Mouse (Mus musculus) lung, embryonic 14.5 days (tissue): Measurements from ENCODE around the gene Sox5. TPM values are rescaled to one million over a fixed set of nuclear protein-coding genes. Genes with fewer than 3 reads are reported as not detected.

Experiments used
- ATAC-seq: fragments of 200-750 bp; cut with Nextera tagmentation; 2 replicates; pipeline ENCODE4 v1.8.0; 2017; ENCODE audit warnings: mild to moderate bottlenecking, moderate TSS enrichment, moderate library complexity; ENCODE audit not compliant: insufficient read depth
- DNase-seq: peaks from one replicate; pipeline ENCODE4 v3.0.0-alpha.2; 2015
- H3K27ac ChIP-seq: fragments of 300-500 bp; sonication (generic); 2 replicates; pipeline ENCODE4 v1.5.1; 2014; ENCODE audit warnings: low read depth, mild to moderate bottlenecking, moderate library complexity
- H3K27me3 ChIP-seq: fragments of 300-500 bp; sonication (generic); 2 replicates; pipeline ENCODE4 v1.6.1; 2014; ENCODE audit warnings: low read length, control low read depth; ENCODE audit not compliant: insufficient read depth
- H3K36me3 ChIP-seq: fragments of 300-500 bp; sonication (generic); 2 replicates; pipeline ENCODE4 v1.6.1; 2014; ENCODE audit warnings: control low read depth; ENCODE audit not compliant: insufficient read depth
- H3K4me1 ChIP-seq: fragments of 300-500 bp; sonication (generic); 2 replicates; pipeline ENCODE4 v1.6.1; 2014; ENCODE audit warnings: antibody characterized with exemption, control low read depth; ENCODE audit not compliant: insufficient read depth
- H3K4me2 ChIP-seq: fragments of 300-500 bp; sonication (generic); 2 replicates; pipeline ENCODE4 v1.6.1; 2014; ENCODE audit warnings: mild to moderate bottlenecking
- H3K4me3 ChIP-seq: fragments of 300-500 bp; sonication (generic); 2 replicates; pipeline ENCODE4 v1.5.1; 2014; ENCODE audit warnings: low read depth, low read length
- H3K9ac ChIP-seq: fragments of 300-500 bp; sonication (generic); 2 replicates; pipeline ENCODE4 v1.6.1; 2014
- H3K9me3 ChIP-seq: fragments of 300-500 bp; sonication (generic); 2 replicates; pipeline ENCODE4 v1.6.1; 2016; ENCODE audit warnings: low read depth, low read length, control low read depth
- CTCF ChIP-seq: IDR thresholded peaks from 2 replicates; pipeline ENCODE4 v1.5.1; 2016; ENCODE audit warnings: antibody characterized with exemption, low read depth
- WGBS: fragments of 180-500 bp; shearing (Covaris S2); extraction: QIAGEN DNeasy Blood & Tissue Kit; methylation state at CpG from one replicate; pipeline ENCODE4 v1.1.7; 2014; 5-methylcytosine and 5-hydroxymethylcytosine counted together
- polyA plus RNA-seq: library from polyadenylated mRNA; unstranded; fragments of >200 nt; fragmentation: Nextera tagmentation; extraction: Ambion mirVana; gene quantifications from 2 replicates; pipeline ENCODE4 v1.2.1, GENCODE M21; 2014

The Sox5 gene
- polyA plus RNA-seq, 1 experiment from 2014 or later, result 21.3 TPM

DNA sequence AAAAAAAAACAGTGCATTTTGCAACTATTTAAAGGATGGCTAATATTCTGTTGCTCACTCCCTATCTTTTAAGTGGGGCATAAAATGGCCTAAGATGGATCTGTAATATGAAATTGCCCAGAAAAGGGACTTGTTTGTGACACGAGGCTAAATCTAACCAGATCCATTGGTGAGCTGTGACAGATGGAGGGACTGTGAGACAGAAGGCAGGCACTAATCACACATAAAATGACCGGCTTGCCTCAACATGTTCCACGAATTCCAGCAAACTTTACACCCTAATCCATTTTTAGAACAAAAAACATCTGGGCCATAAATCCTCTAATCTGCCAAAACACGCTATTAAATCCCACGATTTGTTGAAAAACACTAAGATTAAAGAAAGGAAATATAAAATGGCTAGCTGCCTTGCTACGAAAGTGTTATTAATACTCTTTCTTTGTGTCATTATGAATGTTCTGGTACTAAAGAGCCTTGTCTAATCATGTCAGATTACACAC, 919.1 kb downstream of the Sox5 start:
- peak; percentile 81 for DNase-seq
- H3K4me2 ChIP-seq, result no peak overlapping the region
- H3K27ac ChIP-seq, result no peak overlapping the region
- H3K4me3 ChIP-seq, result no peak overlapping the region
- TF ChIP-seq CTCF, result no peak
- no peaks in the 10 kb centered on the region for H3K9me3 ChIP-seq
- peak; percentile 42; the same call in 1 of the 2 replicates for ATAC-seq
- no peaks in the 10 kb centered on the region for H3K27me3 ChIP-seq
- 27% methylated on average over 6 of the region's 6 CpGs for WGBS
- H3K36me3 ChIP-seq, result no peaks in the 10 kb centered on the region
- peaks cover 2% of the 10 kb centered on the region; the same call in 1 of the 2 replicates for H3K4me1 ChIP-seq
- no peak overlapping the region for H3K9ac ChIP-seq

DNA sequence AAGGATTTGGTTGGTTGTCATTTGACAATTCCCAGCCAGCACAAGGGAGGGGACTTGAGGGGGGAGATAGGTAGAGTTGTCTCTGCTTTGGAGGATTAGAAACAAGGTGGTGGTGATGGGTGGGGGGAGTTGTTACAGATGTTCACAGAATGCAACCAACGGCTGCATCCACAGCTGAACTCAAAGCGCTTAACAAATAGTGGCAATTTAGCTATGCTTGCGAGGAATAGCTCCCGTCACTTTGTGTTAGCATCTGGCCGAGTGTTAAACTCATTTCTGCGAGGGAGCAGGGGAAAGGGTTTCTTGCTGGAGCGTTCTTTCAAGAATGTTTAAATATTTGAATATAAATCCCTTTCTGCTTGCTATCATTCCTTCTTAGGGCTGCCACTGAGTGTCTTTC, 921.7 kb downstream of the Sox5 start:
- WGBS, result 48% methylated on average over 7 of the region's 7 CpGs
- DNase-seq (no peak), ATAC-seq (no peak)
- Histone ChIP-seq H3K9ac (no peak overlapping the region), H3K36me3 (no peaks in the 10 kb centered on the region), H3K4me3 (no peak overlapping the region), H3K27ac (no peak overlapping the region), H3K4me2 (no peak overlapping the region), H3K27me3 (peaks cover 10% of the 10 kb centered on the region; the same call in 1 of the 2 replicates), H3K4me1 (peaks cover 2% of the 10 kb centered on the region; the same call in 1 of the 2 replicates), H3K9me3 (no peaks in the 10 kb centered on the region)
- no peak for TF ChIP-seq CTCF

DNA sequence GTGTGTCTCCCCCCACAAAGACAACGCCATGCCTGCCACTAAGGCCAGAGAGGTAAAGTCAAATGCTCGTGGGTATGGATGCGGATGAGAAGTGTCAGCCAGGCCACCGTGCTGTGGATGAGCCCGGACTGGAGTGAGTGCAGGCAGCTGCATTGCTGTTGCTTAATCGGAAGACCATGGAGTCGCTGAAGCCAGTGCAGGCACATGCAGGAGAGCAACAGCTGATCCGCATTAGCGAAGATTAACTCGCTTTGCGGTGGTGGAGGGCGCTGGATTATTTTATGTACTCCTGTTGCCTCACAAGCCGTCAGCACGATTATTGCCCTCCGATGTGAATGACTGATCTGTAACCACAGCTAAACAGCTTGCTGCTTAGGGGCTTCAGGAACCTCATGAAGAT, 922.2 kb downstream of the Sox5 start:
- Histone ChIP-seq H3K4me3 (no peak overlapping the region), H3K27me3 (peaks cover 10% of the 10 kb centered on the region; the same call in 1 of the 2 replicates), H3K9ac (no peak overlapping the region), H3K4me1 (peaks cover 2% of the 10 kb centered on the region; the same call in 1 of the 2 replicates), H3K9me3 (no peaks in the 10 kb centered on the region), H3K4me2 (no peak overlapping the region), H3K27ac (no peak overlapping the region), H3K36me3 (no peaks in the 10 kb centered on the region)
- ATAC-seq (no peak), DNase-seq (no peak)
- WGBS, result 68% methylated on average over 15 of the region's 15 CpGs
- no peak for TF ChIP-seq CTCF

DNA sequence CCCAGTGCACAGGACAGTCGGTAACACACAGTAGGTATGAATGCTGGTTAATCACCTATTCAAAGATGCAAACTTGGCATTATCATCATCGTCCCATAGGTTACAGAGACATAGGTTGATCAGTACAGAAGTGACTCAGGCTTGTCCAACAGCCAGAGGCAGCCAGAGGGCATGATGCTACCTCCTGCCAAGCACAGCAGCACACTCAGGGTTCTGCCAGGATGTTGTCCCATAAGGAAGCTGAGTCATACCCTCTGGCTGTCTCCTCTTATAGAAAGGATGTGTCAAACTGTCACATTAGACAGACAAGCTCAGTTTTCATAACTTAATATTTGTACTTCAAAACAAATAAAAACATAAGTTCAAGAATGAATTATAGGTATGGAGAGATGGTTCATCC, 923.2 kb downstream of the Sox5 start:
- WGBS, result 91% methylated on average over 2 of the region's 2 CpGs

DNA sequence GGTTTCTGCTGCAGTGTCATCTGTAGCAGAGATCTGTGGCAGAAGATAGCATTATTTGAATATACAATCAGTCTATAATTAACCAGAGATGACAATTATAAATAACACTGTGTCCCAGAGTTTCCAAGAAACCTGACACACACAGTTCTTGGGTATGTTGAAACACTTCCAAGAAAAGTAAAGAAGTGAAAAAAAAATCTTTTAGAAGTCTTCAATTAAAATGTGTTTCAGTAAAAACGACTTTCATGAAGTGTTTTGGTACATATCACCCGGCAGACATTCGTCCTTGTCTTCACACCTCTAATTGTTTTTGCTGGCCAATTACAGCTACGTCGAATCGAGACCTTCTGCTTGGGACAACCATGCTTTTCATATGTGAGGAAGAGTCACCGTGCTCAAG, 924.4 kb downstream of the Sox5 start:
- no peaks in the 10 kb centered on the region for H3K36me3 ChIP-seq
- H3K27ac ChIP-seq, result no peak overlapping the region
- H3K4me2 ChIP-seq, result no peak overlapping the region
- ATAC-seq (no peak), DNase-seq (no peak)
- no peaks in the 10 kb centered on the region for H3K9me3 ChIP-seq
- 0 out of 2 replicates have a peak, but pooled peaks cover 2% of the 10 kb centered on the region for H3K4me1 ChIP-seq
- no peak overlapping the region for H3K9ac ChIP-seq
- H3K27me3 ChIP-seq, result peaks cover 10% of the 10 kb centered on the region; the same call in 1 of the 2 replicates
- 46% methylated on average over 7 of the region's 7 CpGs for WGBS
- TF ChIP-seq CTCF, result no peak
- no peak overlapping the region for H3K4me3 ChIP-seq

More for the DNA sequence above, 923.2 kb downstream of the Sox5 start:
- Histone ChIP-seq H3K27me3 (peaks cover 10% of the 10 kb centered on the region; the same call in 1 of the 2 replicates), H3K4me1 (peaks cover 2% of the 10 kb centered on the region; the same call in 1 of the 2 replicates), H3K4me3 (no peak overlapping the region), H3K4me2 (no peak overlapping the region), H3K9ac (no peak overlapping the region), H3K36me3 (no peaks in the 10 kb centered on the region), H3K9me3 (no peaks in the 10 kb centered on the region), H3K27ac (no peak overlapping the region)
- no peak for ATAC-seq
- TF ChIP-seq CTCF, result no peak
- DNase-seq, result no peak

DNA sequence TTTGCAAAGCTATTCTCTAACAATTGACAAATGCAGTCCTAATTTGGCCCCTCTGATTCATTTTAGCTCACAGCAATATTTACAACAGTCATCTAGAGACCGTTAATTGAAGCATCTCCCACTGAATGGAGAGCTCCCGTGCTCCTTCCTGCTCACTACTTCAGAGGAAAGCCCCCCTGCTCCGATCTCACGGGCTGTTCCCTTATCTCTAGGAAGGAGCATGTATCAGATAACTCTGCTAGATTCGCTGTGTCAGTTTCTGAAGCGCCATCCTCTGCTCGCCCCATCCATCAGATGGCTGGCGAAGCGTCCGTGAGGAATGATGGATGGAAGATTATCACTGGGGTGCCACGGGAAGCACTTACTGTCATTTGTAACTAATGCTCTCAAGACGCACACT, 926.4 kb downstream of the Sox5 start:
- no peak overlapping the region for H3K9ac ChIP-seq
- ATAC-seq (no peak), DNase-seq (no peak)
- peaks cover 10% of the 10 kb centered on the region; the same call in 1 of the 2 replicates for H3K27me3 ChIP-seq
- H3K27ac ChIP-seq, result no peak overlapping the region
- no peak overlapping the region for H3K4me2 ChIP-seq
- WGBS, result 11% methylated on average over 12 of the region's 12 CpGs
- H3K36me3 ChIP-seq, result no peaks in the 10 kb centered on the region
- H3K4me1 ChIP-seq, result no peaks in the 10 kb centered on the region
- no peak overlapping the region for H3K4me3 ChIP-seq
- no peaks in the 10 kb centered on the region for H3K9me3 ChIP-seq
- TF ChIP-seq CTCF, result no peak

DNA sequence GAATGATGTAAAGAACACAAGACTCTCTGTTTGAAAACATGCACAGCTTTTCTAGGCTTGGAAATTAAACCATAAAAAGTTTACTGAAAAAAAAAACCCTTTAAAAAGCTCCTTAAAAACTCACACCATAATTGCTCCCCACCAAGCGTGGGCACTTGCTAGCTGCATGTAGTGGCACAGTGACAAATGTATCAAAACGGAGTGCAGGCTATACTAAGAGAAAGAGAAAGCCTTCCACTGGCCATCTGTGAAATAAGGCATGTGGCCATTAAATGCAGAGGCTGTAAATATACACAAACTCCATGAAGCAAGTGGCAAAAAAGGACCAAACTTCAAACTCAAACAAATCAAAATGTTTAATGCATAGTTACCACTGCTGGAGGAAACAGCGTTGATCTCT, 927.7 kb downstream of the Sox5 start:
- H3K4me1 ChIP-seq, result no peaks in the 10 kb centered on the region
- DNase-seq (no peak), ATAC-seq (no peak)
- no peak overlapping the region for H3K4me2 ChIP-seq
- H3K27ac ChIP-seq, result no peak overlapping the region
- no peak for TF ChIP-seq CTCF
- no peaks in the 10 kb centered on the region for H3K9me3 ChIP-seq
- no peak overlapping the region for H3K9ac ChIP-seq
- WGBS, result 72% methylated on average over 3 of the region's 3 CpGs
- H3K4me3 ChIP-seq, result no peak overlapping the region
- no peaks in the 10 kb centered on the region for H3K36me3 ChIP-seq
- H3K27me3 ChIP-seq, result peaks cover 10% of the 10 kb centered on the region; the same call in 1 of the 2 replicates
